Mouse (Mus musculus) brain, embryonic 14.5 days (tissue): ENCODE results near the gene Abhd6.

Source experiments
- CTCF ChIP-seq: fragments of 200-500 bp; IDR thresholded peaks from 2 replicates; pipeline ENCODE4 v1.5.1; 2012; ENCODE audit warnings: inconsistent platforms, mild to moderate bottlenecking, moderate library complexity, borderline replicate concordance; ENCODE audit not compliant: insufficient read depth, insufficient read length; ENCODE audit errors: extremely low read depth
- POLR2A ChIP-seq: fragments of 200-500 bp; IDR thresholded peaks from 2 replicates; pipeline ENCODE4 v1.6.1; 2012; ENCODE audit warnings: mild to moderate bottlenecking, inconsistent platforms, borderline replicate concordance; ENCODE audit not compliant: poor library complexity, insufficient read depth, insufficient read length, severe bottlenecking; ENCODE audit errors: extremely low read depth

- TF ChIP-seq CTCF: no peak
- TF ChIP-seq POLR2A: no peak
Measured at GRCm38 (mm10) chr14:7992158-7992557, 10.5 kb upstream of the Abhd6 start.
